Comparison of ENCODE assay signal across 15 mouse cellular contexts in the genomic region with DNA sequence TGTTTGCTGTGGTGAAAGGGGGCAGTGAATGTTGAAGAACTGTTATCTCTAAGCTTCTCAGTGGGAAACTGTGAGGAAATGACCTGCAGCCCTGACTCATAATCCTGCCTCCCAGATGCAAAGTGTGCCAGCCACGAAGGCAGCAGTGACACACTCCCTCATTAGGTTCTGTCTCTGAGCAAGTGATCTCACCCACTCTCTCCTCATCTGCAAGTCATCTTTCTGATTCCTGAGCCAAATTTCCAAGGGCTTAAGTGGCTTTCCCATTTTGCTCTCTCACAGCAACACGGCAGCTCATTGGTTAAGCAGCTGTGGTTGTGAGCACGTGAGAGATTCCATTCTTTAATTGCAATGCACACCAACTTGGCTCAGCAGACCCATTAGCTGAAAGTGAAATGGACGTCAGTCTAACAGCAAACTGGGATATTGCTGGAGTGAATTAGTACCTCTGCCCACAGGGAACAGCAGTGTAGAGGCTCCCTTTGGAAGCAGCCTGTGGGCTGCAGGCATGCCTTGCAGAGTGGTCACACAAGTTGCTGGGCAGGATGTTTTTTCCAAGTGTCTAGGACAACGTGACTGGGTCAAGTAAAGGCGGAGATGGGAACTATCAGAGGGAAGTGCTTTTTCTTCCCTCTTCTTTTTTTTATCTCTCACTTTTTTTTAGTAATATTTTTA.
DNase-seq lines count a peak whose midpoint lies in the region; ATAC-seq and TF ChIP-seq lines count a peak whose summit lies in the region.
"Had no signal": no experiment of that assay in that cellular context is flagged by ENCODE, and none has a peak within 500 bp of the region (broad histone marks: within the 10 kb centered on the region; RNA-seq: fewer than 3 reads in every experiment).

No protein-coding gene starts in this region.

- H3K4me3 ChIP-seq in CH12.LX (replicated peaks in 1 of 3; ENCODE audit: low read depth in 2 of 3, low read length in 2 of 3, poor library complexity in 1 of 3), result no peak overlapping the region
- H3K4me3 ChIP-seq: embryonic facial prominence, embryonic 10.5 days; forebrain, embryonic 10.5 days; hindbrain, embryonic 13.5 days; midbrain, embryonic 13.5 days had no signal

- TF ChIP-seq CTCF in CH12.LX (conservative IDR thresholded peaks at IDR 0.05 in 1 of 2, IDR thresholded peaks at IDR 0.05 in 1 of 2; ENCODE audit: low read depth in 2 of 2, low read length in 2 of 2), result no peak

- peaks cover 14 to 54% of the 10 kb centered on the region in 2 experiments for H3K36me3 ChIP-seq in CH12.LX (replicated peaks in 1 of 2; ENCODE audit: control insufficient read depth in 1 of 2, insufficient read depth in 1 of 2, low read length in 1 of 2)

- TF ChIP-seq POLR2A in CH12.LX (IDR thresholded peaks at IDR 0.05; ENCODE audit: low read depth, low read length), result no peak

- H3K9me3 ChIP-seq in CH12.LX (replicated peaks; ENCODE audit: low read length), result no peaks in the 10 kb centered on the region
- H3K9me3 ChIP-seq: embryonic facial prominence, embryonic 10.5 days; forebrain, embryonic 10.5 days; midbrain, embryonic 13.5 days had no signal

- no peak for TF ChIP-seq EP300 in CH12.LX (IDR thresholded peaks at IDR 0.05; ENCODE audit: low read length)

- intact Hi-C loops in left cerebral cortex, postnatal 10 days (cut with DNase I), result no loop called here
- intact Hi-C loops in gastrocnemius, postnatal 36 days (cut with DNase I), result no loop called here

- in situ Hi-C loops in CH12.LX (cut with MboI; ENCODE audit: low pct_ligation_motif_present, low pct_unique_long_range_greater_than_20kb, low sequenced_read_pairs), result no loop called here

- peak; percentile 96 for ATAC-seq in frontal cortex, adult (ENCODE audit: low TSS enrichment)
- ATAC-seq: midbrain, embryonic 13.5 days had no signal

- dilution Hi-C loops in CH12.LX (cut with MboI; ENCODE audit: extremely low pct_ligation_motif_present, extremely low pct_unique_long_range_greater_than_20kb, low sequenced_read_pairs), result no loop called here

- H3K27ac ChIP-seq in CH12.LX (ENCODE audit: insufficient read depth, low read depth), result no peak overlapping the region
- H3K27ac ChIP-seq: embryonic facial prominence, embryonic 10.5 days; forebrain, embryonic 10.5 days; hindbrain, embryonic 13.5 days; midbrain, embryonic 13.5 days had no signal

- peaks cover 0 to 17% of the 10 kb centered on the region in 2 experiments; a peak in 1 of 4 replicates for H3K4me1 ChIP-seq in CH12.LX (ENCODE audit: control insufficient read depth in 1 of 2, insufficient read depth in 2 of 2)
- H3K4me1 ChIP-seq: embryonic facial prominence, embryonic 10.5 days; forebrain, embryonic 10.5 days; hindbrain, embryonic 13.5 days; midbrain, embryonic 13.5 days had no signal

- no peaks in the 10 kb centered on the region for H3K79me2 ChIP-seq in CH12.LX (replicated peaks; ENCODE audit: control insufficient read depth, extremely low read depth, insufficient read depth, poor library complexity, severe bottlenecking)

- no peaks in the 10 kb centered on the region for H3K27me3 ChIP-seq in CH12.LX (replicated peaks)
- H3K27me3 ChIP-seq: hindbrain, embryonic 13.5 days; midbrain, embryonic 13.5 days had no signal

- no peak overlapping the region for H3K4me2 ChIP-seq in CH12.LX (ENCODE audit: insufficient read depth, low read depth, poor library complexity, severe bottlenecking)
- H3K4me2 ChIP-seq: hindbrain, embryonic 13.5 days; midbrain, embryonic 13.5 days had no signal

- TF ChIP-seq RAD21 in CH12.LX (IDR thresholded peaks at IDR 0.05; ENCODE audit: low read depth, low read length), result no peak

- no peak for DNase-seq in frontal cortex, postnatal 25 days (ENCODE audit: low spot score in 2 of 2)
- DNase-seq in left cerebral cortex, adult 11 months (ENCODE audit: low spot score), result peak; percentile 21
- DNase-seq in left cerebral cortex, postnatal 10 days (ENCODE audit: extremely low spot score in 1 of 2, low spot score in 2 of 2), result no peak
- peak; percentile 35 for DNase-seq in CH12.LX (ENCODE audit: extremely low read depth)
- DNase-seq in brain, adult 2 months (ENCODE audit: low read depth, low spot score), result peak; percentile 82
- no peak for DNase-seq in embryo, embryonic 10 days (ENCODE audit: low spot score)
- DNase-seq in gastrocnemius, postnatal 36 days, result no peak
- DNase-seq: cerebellum, adult 8-10 months; kidney, adult 18-20 months; thymus, postnatal 25 days had no signal

- no peak overlapping the region for H3K9ac ChIP-seq in CH12.LX (ENCODE audit: insufficient read depth, low read depth)
- H3K9ac ChIP-seq: hindbrain, embryonic 13.5 days; midbrain, embryonic 13.5 days had no signal

TF ChIP-seq in CH12.LX, 34 proteins besides CTCF, POLR2A, EP300 and RAD21:
- TF ChIP-seq KAT2A (IDR thresholded peaks at IDR 0.05; ENCODE audit: insufficient replicate concordance, low read length) (no peak), MXI1 (IDR thresholded peaks at IDR 0.05; ENCODE audit: low read depth, low read length) (no peak), JUN (IDR thresholded peaks at IDR 0.05; ENCODE audit: insufficient read depth, low read depth, low read length) (no peak), ZKSCAN1 (IDR thresholded peaks at IDR 0.05; ENCODE audit: borderline replicate concordance, low read depth, low read length) (no peak), USF1 (IDR thresholded peaks at IDR 0.05; ENCODE audit: low read depth, low read length) (no peak), BHLHE40 (IDR thresholded peaks at IDR 0.05; ENCODE audit: low read depth, low read length) (no peak), ETS1 (conservative IDR thresholded peaks at IDR 0.05; ENCODE audit: low read depth, low read length) (no peak), GABPA (IDR thresholded peaks at IDR 0.05; ENCODE audit: insufficient replicate concordance, low read depth, low read length) (no peak), ZC3H11A (IDR thresholded peaks at IDR 0.05; ENCODE audit: low read depth, low read length) (no peak), NRF1 (IDR thresholded peaks at IDR 0.05; ENCODE audit: low read depth, low read length) (no peak), HCFC1 (IDR thresholded peaks at IDR 0.05; ENCODE audit: low read depth, low read length) (no peak), SIN3A (IDR thresholded peaks at IDR 0.05; ENCODE audit: low read length) (no peak)

Comparison
In these comparisons a context has a peak if more than half of its experiments do, and no peak if none do; other contexts are left out.
1. DNase-seq: peak in left cerebral cortex, adult 11 months (single experiment), CH12.LX (single experiment) and brain, adult 2 months (single experiment); none in frontal cortex, postnatal 25 days (0 of 2), left cerebral cortex, postnatal 10 days (0 of 2), embryo, embryonic 10 days (single experiment) and gastrocnemius, postnatal 36 days (0 of 2).